Mouse (Mus musculus) myocyte (in vitro differentiated cells): ENCODE measurements around the gene Sprr1a.

Experiments
- CEBPB ChIP-seq: IDR thresholded peaks from 2 replicates; pipeline ENCODE4 v1.6.1; 2011; ENCODE audit warnings: mild to moderate bottlenecking, moderate library complexity; ENCODE audit not compliant: poor library complexity, insufficient read depth, severe bottlenecking
- E2F4 ChIP-seq: IDR thresholded peaks from one replicate; pipeline ENCODE4 v1.6.1; 2011; ENCODE audit warnings: mild to moderate bottlenecking, control low read depth, moderate library complexity; ENCODE audit not compliant: insufficient read depth
- MAX ChIP-seq: IDR thresholded peaks from one replicate; pipeline ENCODE4 v1.6.1; 2011; ENCODE audit warnings: low read depth, mild to moderate bottlenecking, control low read depth
- MYOD1 ChIP-seq, 3 experiments: IDR thresholded peaks; one replicate each; pipeline ENCODE4 v1.6.1; 2011; ENCODE audit warnings: control low read depth in 2 of 3, low read depth in 2 of 3, mild to moderate bottlenecking in 2 of 3, moderate library complexity in 1 of 3; ENCODE audit not compliant: insufficient read length in 2 of 3, control insufficient read depth in 1 of 3
- POLR2A ChIP-seq: IDR thresholded peaks from one replicate; pipeline ENCODE4 v1.6.1; 2011; ENCODE audit warnings: low read depth, mild to moderate bottlenecking, control low read depth, moderate library complexity; ENCODE audit not compliant: insufficient read length
- POLR2AphosphoS2 ChIP-seq: IDR thresholded peaks from one replicate; pipeline ENCODE4 v1.6.1; 2011; ENCODE audit warnings: low read depth, control low read depth; ENCODE audit not compliant: insufficient read length
- SRF ChIP-seq: IDR thresholded peaks from one replicate; pipeline ENCODE4 v1.6.1; 2011; ENCODE audit warnings: low read depth; ENCODE audit not compliant: control insufficient read depth, insufficient read length
- TCF3 ChIP-seq: IDR thresholded peaks from one replicate; pipeline ENCODE4 v1.6.1; 2011; ENCODE audit warnings: low read depth, control low read depth; ENCODE audit not compliant: insufficient read length
- USF1 ChIP-seq: IDR thresholded peaks from one replicate; pipeline ENCODE4 v1.6.1; 2011; ENCODE audit warnings: low read depth, mild to moderate bottlenecking, control low read depth, moderate library complexity

DNA sequence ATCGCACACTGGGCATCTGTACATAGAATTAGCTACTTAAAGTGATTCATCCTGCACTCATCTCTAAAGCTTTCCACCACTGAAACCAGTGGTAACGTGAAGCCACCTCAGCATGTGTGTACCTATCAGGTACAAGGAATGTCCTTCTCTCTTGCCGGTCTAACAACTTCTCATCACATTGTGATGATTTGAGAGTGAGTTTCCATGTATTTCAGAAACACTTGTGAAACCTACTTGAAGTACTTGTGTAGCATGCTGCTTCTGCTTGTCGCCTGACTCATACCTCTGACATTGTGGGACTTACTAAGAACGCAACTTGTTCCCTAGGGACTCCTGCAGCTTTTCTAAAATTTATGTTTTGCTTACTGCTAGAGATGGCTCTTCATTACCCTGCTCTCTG lies 30.5 kb downstream of the Sprr1a start:
- TF ChIP-seq SRF, result no peak
- no peak for TF ChIP-seq POLR2A
- TF ChIP-seq USF1, result no peak
- TF ChIP-seq MAX, result no peak
- no peak for TF ChIP-seq POLR2AphosphoS2
- TF ChIP-seq MYOD1 (IDR thresholded peaks at IDR 0.05; ENCODE audit: control insufficient read depth in 1 of 3, insufficient read length in 2 of 3, low read depth in 2 of 3), result no peak
- no peak for TF ChIP-seq CEBPB
- TF ChIP-seq E2F4, result no peak
- TF ChIP-seq TCF3, result no peak
